Comparison of ENCODE assay signal across 27 mouse cellular contexts in the genomic region with DNA sequence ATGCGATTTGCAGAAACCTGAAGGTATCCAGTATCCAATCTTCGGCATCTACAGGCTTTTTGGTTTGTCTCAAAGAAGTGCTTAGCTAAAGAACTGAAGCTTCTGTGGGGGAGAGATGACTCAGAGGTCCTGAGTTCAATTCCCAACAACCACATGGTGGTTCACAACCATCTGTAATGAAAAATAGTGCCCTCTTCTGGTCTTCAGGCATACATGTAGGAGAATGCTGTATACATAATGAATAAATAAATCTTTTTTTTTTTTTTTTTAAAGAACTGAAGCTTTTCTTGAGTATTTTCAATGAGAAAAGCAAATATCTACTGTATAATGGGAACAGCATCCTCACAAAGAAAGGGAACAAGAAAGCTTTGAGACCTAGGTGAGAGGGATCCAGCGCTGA. TPM values are rescaled to one million over a fixed set of nuclear protein-coding genes. Genes with fewer than 3 reads are reported as not detected.
A peak's percentile ranks its signal among the peaks of the same experiment; 100 is the strongest.
DNase-seq lines count a peak whose midpoint lies in the region; TF ChIP-seq lines count a peak whose summit lies in the region.
"Had no signal": no experiment of that assay in that cellular context is flagged by ENCODE, and none has a peak within 500 bp of the region (broad histone marks: within the 10 kb centered on the region; RNA-seq: fewer than 3 reads in every experiment).

No protein-coding gene starts in this region.

- peak; percentile 4 for DNase-seq in embryo, embryonic 11 days
- no peak for DNase-seq in embryo, embryonic 10.5 days (ENCODE audit: low spot score)
- no peak for DNase-seq in left cerebral cortex, adult 2 months (ENCODE audit: extremely low spot score in 1 of 2, low spot score in 2 of 2)
- no peak for DNase-seq in left cerebral cortex, adult 18-20 months (ENCODE audit: low spot score in 2 of 2)
- DNase-seq in splenic B cell, adult 2 months (ENCODE audit: low read depth, low spot score) = peak; percentile 8
- no peak for DNase-seq in adipocyte (ENCODE audit: low spot score)
- DNase-seq in adrenal gland, adult 2 months = no peak
- DNase-seq: adrenal gland, adult 8-10 months; cerebellum, adult 2 months; cerebellum, postnatal 14 days; gastrocnemius, postnatal 36 days; heart, postnatal 10 days; kidney, adult 2 months; kidney, postnatal 4 days; lung, postnatal 4 days; midbrain, embryonic 14.5 days; retina, postnatal 1 day; right cerebral cortex, postnatal 14 days; thymus, adult 2 months had no signal

- no peaks in the 10 kb centered on the region for H3K9me3 ChIP-seq in E14TG2a.4 (ENCODE audit: low read length)
- H3K9me3 ChIP-seq: forebrain, embryonic 13.5 days; heart, embryonic 13.5 days; limb, embryonic 13.5 days; megakaryocyte, embryonic 14.5 days; neural tube, embryonic 15.5 days had no signal

- peaks cover 37% of the 10 kb centered on the region for H3K4me1 ChIP-seq in E14TG2a.4 (replicated peaks; ENCODE audit: low read depth, low read length)
- H3K4me1 ChIP-seq: forebrain, embryonic 13.5 days; limb, embryonic 13.5 days; neural tube, embryonic 15.5 days had no signal

- H3K36me3 ChIP-seq in E14TG2a.4 (ENCODE audit: insufficient read depth, low read length) = peaks cover 83% of the 10 kb centered on the region
- H3K36me3 ChIP-seq in splenic B cell, adult 2 months (ENCODE audit: control insufficient read depth, insufficient read depth, low read length, poor library complexity, severe bottlenecking) = peaks cover 14% of the 10 kb centered on the region

- H3K4me3 ChIP-seq in left cerebral cortex, adult 2 months = no peak overlapping the region
- no peak overlapping the region for H3K4me3 ChIP-seq in E14TG2a.4 (replicated peaks; ENCODE audit: low read length)
- H3K4me3 ChIP-seq: forebrain, embryonic 13.5 days; heart, embryonic 13.5 days; limb, embryonic 13.5 days; megakaryocyte, embryonic 14.5 days; neural tube, embryonic 15.5 days had no signal

- no peaks in the 10 kb centered on the region for H3K27me3 ChIP-seq in E14TG2a.4 (ENCODE audit: insufficient read depth, low read length)
- H3K27me3 ChIP-seq in splenic B cell, adult 2 months (ENCODE audit: control insufficient read depth, insufficient read depth, low read length, poor library complexity, severe bottlenecking) = no peaks in the 10 kb centered on the region
- H3K27me3 ChIP-seq: forebrain, embryonic 13.5 days; heart, embryonic 13.5 days; limb, embryonic 13.5 days; megakaryocyte, embryonic 14.5 days; neural tube, embryonic 15.5 days had no signal

- H3K27ac ChIP-seq in left cerebral cortex, adult 2 months = no peak overlapping the region
- H3K27ac ChIP-seq: forebrain, embryonic 13.5 days; heart, embryonic 13.5 days; hindbrain, embryonic 14.5 days; kidney, postnatal 0 days; limb, embryonic 13.5 days; neural tube, embryonic 15.5 days had no signal

- peak; percentile 21 for TF ChIP-seq CTCF in left cerebral cortex, adult 2 months (IDR thresholded peaks at IDR 0.05)
- TF ChIP-seq CTCF in E14TG2a.4 (conservative IDR thresholded peaks at IDR 0.05; ENCODE audit: low read length) = peak; percentile 13; the same call in 1 of the 2 replicates

- intact Hi-C loops in left cerebral cortex, adult 2 months (cut with DNase I) = no loop called here

RNA-seq across cellular contexts. Expression of a gene that starts 49.1 kb away (rescaled TPM):
- 100 to 1,000 TPM; 116 to 118 TPM for total RNA-seq in left cerebral cortex, adult 2 months (2021)
- total RNA-seq in left cerebral cortex, adult 18-20 months (2021) = 100 to 1,000 TPM; 109 to 115 TPM
- 10 to 100 TPM; 76.6 to 96.6 TPM for total RNA-seq in adrenal gland, adult 2 months (2021)
- polyA plus RNA-seq in adrenal gland, adult 2 months (2012; rRNA removed) = 10.6 and 13.9 TPM in 2 replicates

Comparison
In these comparisons a context has a peak if more than half of its experiments do, and no peak if none do; other contexts are left out.
1. DNase-seq: peak in embryo, embryonic 11 days (single experiment) and splenic B cell, adult 2 months (single experiment); none in embryo, embryonic 10.5 days (single experiment), left cerebral cortex, adult 2 months (0 of 2), left cerebral cortex, adult 18-20 months (0 of 2), adipocyte (single experiment) and adrenal gland, adult 2 months (single experiment).